Mouse (Mus musculus) intestine, embryonic 14.5 days (tissue): ENCODE data around the gene Jak1. TPM values are rescaled to one million over a fixed set of nuclear protein-coding genes. Genes with fewer than 3 reads are reported as not detected.

Experiments used
- ATAC-seq: fragments of 200-750 bp; cut with Nextera tagmentation; replicated peaks from 2 replicates; pipeline ENCODE4 v1.8.0; 2017; ENCODE audit warnings: low read depth, moderate number of reproducible peaks, moderate TSS enrichment, moderate library complexity; ENCODE audit not compliant: low FRiP score, low TSS enrichment
- DNase-seq: peaks from one replicate; pipeline ENCODE4 v3.0.0-alpha.2; 2018; ENCODE audit warnings: low spot score
- H3K27ac ChIP-seq: fragments of 300-500 bp; sonication (generic); 2 replicates; pipeline ENCODE4 v1.5.1; 2014; ENCODE audit warnings: low read depth, mild to moderate bottlenecking, control low read depth
- H3K27me3 ChIP-seq: fragments of 300-500 bp; sonication (generic); replicated peaks from 2 replicates; pipeline ENCODE4 v1.6.1; 2014; ENCODE audit warnings: low read length, control low read depth; ENCODE audit not compliant: control insufficient read depth, insufficient read depth
- H3K36me3 ChIP-seq: fragments of 300-500 bp; sonication (generic); 2 replicates; pipeline ENCODE4 v1.6.1; 2014; ENCODE audit warnings: low read length, control low read depth; ENCODE audit not compliant: control insufficient read depth, insufficient read depth
- H3K4me1 ChIP-seq: fragments of 300-500 bp; sonication (generic); replicated peaks from 2 replicates; pipeline ENCODE4 v1.6.1; 2014; ENCODE audit warnings: low read length, control low read depth, mixed read lengths; ENCODE audit not compliant: control insufficient read depth, insufficient read depth
- H3K4me2 ChIP-seq: fragments of 300-500 bp; sonication (generic); 2 replicates; pipeline ENCODE4 v1.6.1; 2014; ENCODE audit warnings: low read length
- H3K4me3 ChIP-seq: fragments of 300-500 bp; sonication (generic); 2 replicates; pipeline ENCODE4 v1.5.1; 2014; ENCODE audit warnings: low read depth, low read length, control low read depth, mixed read lengths
- H3K9ac ChIP-seq: fragments of 300-500 bp; sonication (generic); 2 replicates; pipeline ENCODE4 v1.6.1; 2014; ENCODE audit warnings: mild to moderate bottlenecking, low read length
- H3K9me3 ChIP-seq: fragments of 300-500 bp; sonication (generic); 2 replicates; pipeline ENCODE4 v1.6.1; 2016; ENCODE audit warnings: low read length, control low read depth; ENCODE audit not compliant: control insufficient read depth
- WGBS: fragments of 180-500 bp; shearing (Covaris S2); extraction: QIAGEN DNeasy Blood & Tissue Kit; methylation state at CpG from one replicate; pipeline ENCODE4 v1.1.7; 2014; 5-methylcytosine and 5-hydroxymethylcytosine counted together
- polyA plus RNA-seq: library from polyadenylated mRNA; unstranded; fragments of >200 nt; fragmentation: Nextera tagmentation; extraction: Ambion mirVana; gene quantifications from 2 replicates; pipeline ENCODE4 v1.2.1, GENCODE M21; 2014

Gene Jak1
- polyA plus RNA-seq, 1 experiment from 2014 or later, result 83.2 TPM

DNA sequence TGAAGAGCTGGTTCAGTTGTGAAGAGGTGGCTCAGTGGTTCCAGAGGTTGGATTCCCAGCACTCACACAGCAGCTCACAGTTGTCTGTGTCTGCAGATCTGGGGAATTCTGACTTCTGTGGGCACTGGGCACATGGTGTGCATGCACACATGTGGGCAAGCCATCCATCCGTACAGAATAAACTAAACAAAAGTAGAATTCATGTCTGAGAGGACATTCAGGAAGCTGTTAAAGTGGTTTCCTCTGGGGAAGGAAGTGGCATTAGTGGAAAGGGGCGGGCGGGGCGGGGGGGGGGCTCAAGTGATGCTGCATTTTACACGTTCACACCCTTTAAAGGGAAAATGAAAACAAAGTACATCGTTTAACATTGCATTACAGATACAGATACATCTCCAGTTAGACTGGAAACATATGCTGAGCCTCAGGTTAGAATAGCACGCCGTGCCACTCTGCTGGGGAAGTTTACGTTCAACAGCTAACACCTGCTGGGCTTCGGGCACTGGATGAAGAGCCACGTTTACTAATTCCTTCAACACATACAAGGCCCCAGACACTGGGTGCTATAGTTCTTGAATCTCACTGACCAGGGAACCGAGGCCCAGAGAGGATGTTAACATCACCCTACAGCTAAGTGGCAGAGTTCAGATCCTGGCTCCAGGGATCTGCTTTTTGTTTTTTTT, 33.4 kb upstream of the Jak1 start:
- no peaks in the 10 kb centered on the region for H3K9me3 ChIP-seq
- no peaks in the 10 kb centered on the region; the same call in 1 of the 2 replicates for H3K4me1 ChIP-seq
- ATAC-seq (no peak), DNase-seq (no peak)
- H3K27ac ChIP-seq, result no peak overlapping the region
- no peak overlapping the region for H3K4me3 ChIP-seq
- no peaks in the 10 kb centered on the region for H3K36me3 ChIP-seq
- 63% methylated on average over 12 of the region's 12 CpGs for WGBS
- no peak overlapping the region for H3K9ac ChIP-seq
- H3K4me2 ChIP-seq, result no peak overlapping the region
- H3K27me3 ChIP-seq, result peaks cover 6% of the 10 kb centered on the region

- Histone ChIP-seq H3K9me3 (no peaks in the 10 kb centered on the region), H3K36me3 (no peaks in the 10 kb centered on the region), H3K4me3 (no peak overlapping the region), H3K4me1 (peaks cover 8% of the 10 kb centered on the region), H3K27me3 (peaks cover 13% of the 10 kb centered on the region), H3K9ac (no peak overlapping the region), H3K27ac (no peak overlapping the region), H3K4me2 (no peak overlapping the region)
- ATAC-seq (no peak), DNase-seq (no peak)
- 58% methylated on average over 7 of the region's 7 CpGs for WGBS
These were observed 31.8 kb upstream of the Jak1 start for GRCm38 (mm10) chr4:101296836-101297235.

- Histone ChIP-seq H3K4me2 (no peak overlapping the region), H3K9ac (no peak overlapping the region), H3K27ac (no peak overlapping the region), H3K27me3 (peaks cover 13% of the 10 kb centered on the region), H3K4me1 (peaks cover 8% of the 10 kb centered on the region), H3K9me3 (no peaks in the 10 kb centered on the region), H3K4me3 (no peak overlapping the region), H3K36me3 (no peaks in the 10 kb centered on the region)
- DNase-seq, result no peak
- WGBS, result 74% methylated on average over 3 of the region's 3 CpGs
- ATAC-seq, result no peak
These were observed 30.7 kb upstream of the Jak1 start for GRCm38 (mm10) chr4:101295788-101296187.

- H3K27me3 ChIP-seq, result peaks cover 16% of the 10 kb centered on the region
- H3K4me2 ChIP-seq, result peak overlapping the region; percentile 83
- H3K4me3 ChIP-seq, result peak overlapping the region; percentile 34
- ATAC-seq (no peak), DNase-seq (no peak)
- H3K36me3 ChIP-seq, result no peaks in the 10 kb centered on the region
- no peak overlapping the region; the same call in 1 of the 2 replicates for H3K9ac ChIP-seq
- H3K27ac ChIP-seq, result no peak overlapping the region
- H3K4me1 ChIP-seq, result peaks cover 8% of the 10 kb centered on the region
- 51% methylated on average over 9 of the region's 9 CpGs for WGBS
- H3K9me3 ChIP-seq, result no peaks in the 10 kb centered on the region
These were observed 28.6 kb upstream of the Jak1 start for GRCm38 (mm10) chr4:101293661-101294060.

- 1% methylated on average over 49 of the region's 49 CpGs for WGBS
- ATAC-seq (peak; percentile 54), DNase-seq (peak; percentile 79)
- Histone ChIP-seq H3K4me2 (peak overlapping the region; percentile 83), H3K9me3 (no peaks in the 10 kb centered on the region), H3K27ac (peak overlapping the region; percentile 69), H3K9ac (peak overlapping the region; percentile 40), H3K4me1 (peaks cover 8% of the 10 kb centered on the region), H3K4me3 (peak overlapping the region; percentile 34), H3K36me3 (no peaks in the 10 kb centered on the region), H3K27me3 (peaks cover 16% of the 10 kb centered on the region)
These were observed 27.9 kb upstream of the Jak1 start for GRCm38 (mm10) chr4:101292736-101293541.

GRCm38 (mm10) chr4:101292028-101292735, 27.1 kb upstream of the Jak1 start:
- Histone ChIP-seq H3K4me2 (peak overlapping the region; percentile 83), H3K27ac (peak overlapping the region; percentile 69), H3K9me3 (no peaks in the 10 kb centered on the region), H3K27me3 (peaks cover 16% of the 10 kb centered on the region), H3K36me3 (no peaks in the 10 kb centered on the region), H3K4me3 (peak overlapping the region; percentile 34), H3K9ac (peak overlapping the region; percentile 40), H3K4me1 (peaks cover 8% of the 10 kb centered on the region)
- DNase-seq (peak; percentile 85), ATAC-seq (peak; percentile 91)
- 2% methylated on average over 41 of the region's 41 CpGs for WGBS

DNA sequence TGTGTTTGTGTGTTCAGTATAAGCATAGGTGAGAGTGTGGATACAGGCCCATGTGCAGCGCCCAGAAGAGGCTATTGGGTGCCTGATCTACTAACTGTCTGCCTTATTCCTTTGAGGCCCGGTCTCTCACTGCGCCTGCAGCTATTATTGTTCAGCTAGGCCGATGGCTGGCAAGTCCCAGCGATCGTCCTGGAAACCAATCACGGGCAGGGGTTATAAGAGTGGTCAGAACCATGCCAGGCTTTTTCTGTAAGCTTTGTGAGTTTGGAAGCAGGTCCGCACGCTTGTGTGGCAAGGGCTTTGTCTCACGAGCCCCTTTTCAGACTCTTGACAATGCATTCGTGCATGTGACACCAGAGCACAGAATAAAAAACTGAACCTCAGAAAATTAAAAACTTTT, 23.2 kb upstream of the Jak1 start:
- DNase-seq, result no peak
- Histone ChIP-seq H3K27ac (no peak overlapping the region), H3K36me3 (no peaks in the 10 kb centered on the region), H3K27me3 (peaks cover 8% of the 10 kb centered on the region; the same call in 1 of the 2 replicates), H3K4me2 (no peak overlapping the region), H3K9ac (no peak overlapping the region), H3K9me3 (no peaks in the 10 kb centered on the region), H3K4me3 (no peak overlapping the region), H3K4me1 (peaks cover 8% of the 10 kb centered on the region)
- no peak for ATAC-seq
- 89% methylated on average over 11 of the region's 11 CpGs for WGBS

DNA sequence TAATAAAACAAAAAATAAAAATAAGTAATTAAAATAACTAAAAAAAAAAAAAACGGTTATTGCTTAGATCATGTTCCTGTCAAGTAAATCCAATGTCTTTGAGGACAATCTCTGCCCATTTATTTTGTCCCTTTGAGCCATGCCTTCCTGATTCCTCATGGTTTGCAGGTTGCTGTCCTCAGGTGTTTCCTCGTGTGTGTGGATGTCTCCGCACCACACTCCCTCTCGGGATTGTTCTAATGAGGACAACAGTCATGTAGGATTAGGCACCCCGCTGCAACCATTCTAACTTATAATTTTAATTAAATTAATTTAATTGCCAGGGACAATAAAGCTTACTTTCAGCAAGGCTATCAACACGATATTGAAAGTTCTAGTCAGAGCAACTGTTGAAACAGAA, 21.5 kb upstream of the Jak1 start:
- Histone ChIP-seq H3K4me3 (no peak overlapping the region), H3K9me3 (no peaks in the 10 kb centered on the region), H3K9ac (no peak overlapping the region), H3K36me3 (no peaks in the 10 kb centered on the region), H3K27me3 (0 out of 2 replicates have a peak, but pooled peaks cover 3% of the 10 kb centered on the region), H3K4me1 (no peaks in the 10 kb centered on the region; the same call in 1 of the 2 replicates), H3K4me2 (no peak overlapping the region), H3K27ac (no peak overlapping the region)
- ATAC-seq (no peak), DNase-seq (no peak)
- WGBS, result 88% methylated on average over 6 of the region's 6 CpGs
